Mouse (Mus musculus): ENCODE measurements at regions not wholly inside any gene's neighbourhood (a gene's known extent, or its start where the extent isn't known, plus 50 kb on each side); places are given as distances from the start of the nearest gene placed in this dataset.
"Not testable (repeated sequence)": the region's sequence is repeated elsewhere in the genome, so short reads cannot be mapped to it uniquely, and the experiment has no call there.

DNA sequence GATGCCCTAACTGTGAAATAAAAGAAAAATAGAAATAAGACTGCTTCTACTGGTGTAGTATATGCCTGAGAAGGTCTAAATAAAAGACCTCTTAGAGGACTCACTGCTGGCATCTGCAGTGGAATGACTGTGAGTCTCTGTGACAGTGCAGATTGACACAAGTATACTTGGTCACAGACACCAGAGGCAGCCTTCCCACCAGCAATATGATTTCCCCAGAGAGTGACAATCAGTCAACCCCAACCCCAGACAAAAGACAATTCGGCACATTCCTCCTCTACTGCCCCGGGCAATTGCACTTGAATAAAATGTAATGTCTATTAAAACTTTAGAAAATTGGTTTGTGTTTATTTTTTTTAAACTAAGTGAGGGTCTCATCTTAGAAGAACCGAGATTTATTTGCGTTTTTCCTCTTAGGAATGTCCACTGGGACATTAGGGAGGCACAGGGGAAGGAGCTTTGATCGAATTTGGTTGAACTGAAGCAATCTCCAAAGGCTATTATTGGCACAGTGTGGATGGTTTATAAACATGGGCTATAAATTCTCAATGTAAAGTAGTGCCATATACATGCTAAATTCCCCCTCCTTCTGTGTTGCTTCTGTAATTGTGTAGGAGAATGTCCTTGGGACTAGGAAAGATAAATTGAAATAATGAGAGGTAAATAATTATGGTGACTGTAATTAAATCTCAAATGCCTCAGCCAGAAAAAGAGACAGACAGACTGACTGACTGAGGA is 123.0 kb upstream of the Lnx1 start:
- no peak for DNase-seq

DNA sequence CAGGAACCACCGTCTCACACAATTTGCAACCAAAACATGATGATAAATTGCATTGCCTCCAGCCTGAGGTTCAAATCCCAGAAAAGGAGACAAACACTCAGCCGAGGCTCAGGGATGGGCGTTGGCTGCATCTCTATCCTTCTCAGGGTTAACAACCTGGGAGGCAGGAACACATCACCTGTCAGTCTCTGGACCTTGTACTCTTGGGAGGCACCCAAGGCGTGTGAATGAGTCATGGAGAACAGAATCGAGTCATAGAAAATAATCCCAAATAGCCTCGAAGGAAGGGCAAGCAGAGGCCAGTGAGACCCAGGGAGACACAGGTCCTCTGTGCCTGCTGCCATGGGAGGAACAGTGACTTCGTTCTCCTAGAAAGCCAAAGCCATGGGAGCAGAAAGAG is 121.0 kb upstream of the Lnx1 start:
- no peak for DNase-seq

DNA sequence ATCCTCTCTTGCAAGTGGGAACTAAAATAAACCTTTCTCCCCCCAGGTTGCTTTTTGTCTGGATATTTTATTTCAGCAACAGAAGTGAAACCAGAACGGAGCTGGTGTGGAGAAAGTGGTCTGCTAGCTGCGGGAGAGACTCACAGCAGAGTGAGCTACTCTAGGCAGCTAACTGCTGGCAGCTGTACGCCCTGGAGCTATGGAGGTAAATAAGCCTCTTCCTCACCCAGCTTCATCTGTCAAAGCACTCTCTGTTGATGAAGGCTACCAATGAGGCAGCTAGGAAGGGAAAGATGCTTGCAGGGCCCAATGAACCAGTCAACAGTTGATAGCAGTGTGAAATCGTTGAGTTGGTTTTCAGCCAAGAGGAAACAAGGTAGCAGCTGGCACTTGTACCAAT is 119.3 kb upstream of the Lnx1 start:
- no peak for DNase-seq

DNA sequence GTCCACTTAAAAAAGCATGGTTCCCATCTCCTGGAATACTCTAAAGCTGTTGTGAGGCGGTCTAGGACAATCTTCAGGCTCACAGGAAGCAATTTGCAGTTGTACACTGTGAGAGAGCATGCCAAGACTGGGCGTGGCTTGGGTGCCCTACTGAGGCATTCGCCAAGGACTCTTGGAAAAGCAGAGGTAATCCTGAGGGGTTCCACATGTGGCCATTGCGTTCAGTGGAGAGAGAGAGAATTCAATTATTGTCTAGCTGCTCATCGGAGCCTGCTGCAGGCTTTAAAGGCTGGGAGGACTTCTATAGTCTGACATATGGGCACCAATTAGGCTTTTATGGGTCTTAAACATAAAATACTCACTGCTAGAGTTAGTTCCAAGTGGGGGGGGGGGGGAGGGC is 113.8 kb upstream of the Lnx1 start:
- DNase-seq, result peak; percentile 29 to 56

- no peak for DNase-seq
Measured at GRCm38 (mm10) chr5:74813396-74813795, 110.7 kb upstream of the Lnx1 start.

DNA sequence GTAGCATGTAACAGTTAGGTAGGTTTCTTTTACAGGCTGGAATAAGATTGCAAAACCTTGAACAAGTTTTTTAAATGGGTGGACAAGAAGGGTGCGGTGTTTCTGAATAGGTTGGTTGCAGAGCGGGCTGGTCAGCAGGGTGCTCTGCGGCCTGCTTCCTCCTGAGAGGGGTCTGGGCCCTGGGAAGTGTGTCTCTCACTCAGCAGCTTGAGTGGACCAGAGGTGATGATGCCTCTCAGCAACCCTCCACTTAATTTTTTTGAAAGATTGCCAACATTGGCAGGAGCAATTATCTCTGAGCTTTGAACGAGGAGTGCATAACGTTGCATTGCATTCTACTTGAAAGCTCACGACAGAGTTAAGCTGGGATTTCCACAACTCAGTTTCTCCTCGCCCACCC is 108.3 kb upstream of the Lnx1 start:
- no peak for DNase-seq

- DNase-seq, result no peak
Measured at GRCm38 (mm10) chr5:74807581-74808221, 105.0 kb upstream of the Lnx1 start.

GRCm38 (mm10) chr5:74801946-74802345 is 99.2 kb upstream of the Lnx1 start:
- DNase-seq, result no peak

DNA sequence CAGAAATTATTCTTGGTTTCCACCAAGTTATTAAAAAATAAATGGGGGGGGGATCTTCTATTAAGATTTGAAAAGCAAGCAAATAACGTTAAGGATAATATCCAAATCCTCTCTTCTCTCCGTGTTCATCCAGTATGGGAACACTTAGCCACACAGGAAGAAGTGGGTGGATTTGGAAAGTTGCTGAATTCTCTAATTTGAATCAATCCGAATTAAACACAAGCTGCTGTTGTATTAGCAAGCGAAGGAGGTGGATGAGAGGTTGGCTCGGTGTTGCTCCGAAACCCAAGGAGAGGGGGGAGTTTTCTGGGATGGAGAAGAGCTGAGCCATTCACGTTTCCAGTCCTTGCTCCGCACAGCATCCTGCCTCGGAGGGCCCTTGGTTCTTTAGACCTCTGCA is 97.6 kb upstream of the Lnx1 start:
- no peak for DNase-seq

- DNase-seq, result peak in 1 of 2 experiments; percentile 53
Measured at GRCm38 (mm10) chr5:74796421-74797067, 93.8 kb upstream of the Lnx1 start.

DNA sequence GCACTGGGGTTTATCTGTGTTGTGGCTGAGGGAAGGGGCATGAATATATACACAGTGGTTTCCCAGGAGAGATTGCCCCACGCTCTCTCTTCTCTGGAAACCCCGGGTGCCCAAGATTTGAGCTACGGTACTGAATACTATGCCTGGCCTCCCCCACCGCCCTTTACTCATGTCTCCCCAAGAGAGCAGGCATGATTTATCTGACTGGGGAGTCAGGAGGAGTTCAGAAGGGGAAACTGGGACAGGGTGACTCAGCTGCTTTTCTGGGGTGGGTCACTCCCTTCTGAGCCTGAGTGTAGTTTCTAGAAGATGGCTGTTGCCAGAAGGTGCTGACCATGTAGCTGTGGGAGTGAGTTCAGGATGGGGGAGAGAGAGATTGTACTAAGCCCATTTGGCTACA is 92.0 kb upstream of the Lnx1 start:
- no peak for DNase-seq

GRCm38 (mm10) chr5:74793431-74793830 is 90.7 kb upstream of the Lnx1 start:
- peak in 1 of 2 experiments; percentile 45 for DNase-seq

GRCm38 (mm10) chr5:74792936-74793335 is 90.2 kb upstream of the Lnx1 start:
- DNase-seq, result no peak

- DNase-seq, result peak; percentile 86 to 94
Measured at GRCm38 (mm10) chr5:74792301-74792700, 89.6 kb upstream of the Lnx1 start.

DNA sequence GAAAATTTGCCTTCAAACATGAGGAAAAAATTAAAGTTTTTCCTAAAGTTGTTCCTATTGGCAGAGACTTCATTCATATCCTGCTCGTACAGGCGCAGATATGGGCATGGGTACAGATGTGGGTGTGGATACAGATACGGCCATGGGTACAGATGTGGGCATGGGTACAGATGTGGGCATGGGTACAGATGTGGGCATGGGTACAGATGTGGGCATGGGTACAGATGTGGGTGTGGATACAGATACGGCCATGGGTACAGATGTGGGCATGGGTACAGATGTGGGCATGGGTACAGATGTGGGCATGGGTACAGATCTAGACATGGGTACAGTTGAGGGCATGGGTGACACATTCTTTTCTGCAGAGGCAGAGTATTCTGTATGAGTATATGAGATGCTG is 87.8 kb upstream of the Lnx1 start:
- DNase-seq, result not testable (repeated sequence)

DNA sequence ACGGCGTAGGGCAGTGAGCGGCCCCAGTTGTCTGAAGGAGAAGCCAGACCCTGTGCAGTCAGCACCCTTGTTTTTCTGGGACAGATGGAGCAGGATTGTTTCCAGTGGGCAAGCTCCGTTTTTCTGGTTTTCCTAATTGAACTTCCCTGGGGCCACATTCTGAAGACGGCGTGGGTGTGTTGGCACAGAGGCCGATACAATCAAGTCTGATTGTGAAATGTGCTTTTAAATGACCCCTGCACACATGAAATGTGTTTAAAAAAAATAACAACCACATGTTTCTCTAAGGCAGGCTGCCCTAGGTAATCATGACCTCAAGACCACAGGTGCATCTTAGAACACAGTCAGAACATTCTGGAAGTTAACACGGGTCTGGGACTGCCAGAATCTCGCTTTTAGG is 81.2 kb upstream of the Lnx1 start:
- no peak for DNase-seq

DNA sequence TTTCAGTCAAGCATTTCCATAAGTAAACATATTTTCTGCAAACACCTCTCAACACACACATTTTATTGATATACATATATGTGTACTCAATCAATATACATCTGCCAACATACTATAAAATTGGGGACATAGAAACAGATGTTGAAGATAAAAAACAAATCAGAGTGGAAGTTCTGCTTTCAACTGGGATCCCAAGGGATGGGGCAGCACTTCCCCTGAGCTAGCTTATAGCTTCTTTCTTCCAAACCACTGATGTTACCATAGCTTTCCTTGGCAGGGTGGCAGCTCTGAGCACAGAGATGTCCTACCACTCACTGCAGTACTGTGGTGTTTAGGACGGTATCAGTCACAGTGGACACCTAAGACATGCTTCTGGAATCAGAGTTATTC is 75.4 kb upstream of the Lnx1 start:
- DNase-seq, result no peak

DNA sequence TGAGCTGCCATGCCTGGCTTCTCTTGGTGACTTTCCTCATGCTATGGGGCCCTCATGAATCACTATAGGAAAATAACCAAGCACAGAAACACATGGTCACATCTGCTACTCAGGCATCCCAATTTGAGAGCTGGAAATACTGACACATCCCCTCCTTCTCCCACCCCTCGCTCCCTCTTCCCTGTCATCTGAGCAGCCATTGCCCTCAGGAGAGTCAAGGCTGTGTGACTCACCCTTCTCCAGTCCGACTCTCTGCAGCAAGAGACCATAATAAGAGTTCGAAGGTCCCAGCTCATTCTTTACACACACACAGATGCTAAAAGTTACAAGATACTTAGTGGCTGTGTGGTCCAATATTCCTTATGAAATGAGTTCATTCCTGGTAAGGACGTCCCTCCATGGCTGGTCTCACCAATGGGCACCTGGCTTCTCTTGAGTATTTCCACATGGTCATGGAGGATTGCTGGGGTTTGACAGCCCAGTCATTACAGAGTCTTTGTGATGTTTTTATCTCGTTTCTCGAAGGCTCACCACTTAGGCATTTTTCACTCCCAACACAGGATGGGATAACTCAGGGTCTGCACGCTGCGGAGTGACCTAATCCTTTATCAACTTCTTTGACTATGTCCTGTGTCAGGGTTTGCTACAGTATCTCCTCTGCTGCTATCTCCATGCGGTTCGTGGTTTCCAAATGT is 74.8 kb upstream of the Lnx1 start:
- DNase-seq, result no peak

DNA sequence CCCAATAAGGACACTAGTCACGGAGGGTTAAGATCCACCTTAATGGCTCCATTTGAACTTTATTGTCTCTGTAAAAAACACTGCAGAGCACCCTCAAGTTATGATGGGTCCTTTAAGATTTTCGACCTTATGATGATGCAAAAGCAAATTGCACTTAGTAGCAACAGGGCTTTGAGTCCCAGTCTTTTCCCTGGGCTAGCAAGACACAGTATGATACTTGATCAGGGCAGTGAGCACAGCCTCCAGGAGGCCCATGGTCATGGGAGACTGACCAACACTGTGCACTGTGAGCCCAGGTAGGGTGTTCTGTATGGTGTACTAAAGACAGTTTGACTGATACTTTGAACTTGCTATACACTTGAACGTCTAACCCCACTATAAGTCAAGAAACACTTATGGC is 73.4 kb upstream of the Lnx1 start:
- no peak for DNase-seq

GRCm38 (mm10) chr5:74775596-74775995 is 72.9 kb upstream of the Lnx1 start:
- no peak for DNase-seq

DNA sequence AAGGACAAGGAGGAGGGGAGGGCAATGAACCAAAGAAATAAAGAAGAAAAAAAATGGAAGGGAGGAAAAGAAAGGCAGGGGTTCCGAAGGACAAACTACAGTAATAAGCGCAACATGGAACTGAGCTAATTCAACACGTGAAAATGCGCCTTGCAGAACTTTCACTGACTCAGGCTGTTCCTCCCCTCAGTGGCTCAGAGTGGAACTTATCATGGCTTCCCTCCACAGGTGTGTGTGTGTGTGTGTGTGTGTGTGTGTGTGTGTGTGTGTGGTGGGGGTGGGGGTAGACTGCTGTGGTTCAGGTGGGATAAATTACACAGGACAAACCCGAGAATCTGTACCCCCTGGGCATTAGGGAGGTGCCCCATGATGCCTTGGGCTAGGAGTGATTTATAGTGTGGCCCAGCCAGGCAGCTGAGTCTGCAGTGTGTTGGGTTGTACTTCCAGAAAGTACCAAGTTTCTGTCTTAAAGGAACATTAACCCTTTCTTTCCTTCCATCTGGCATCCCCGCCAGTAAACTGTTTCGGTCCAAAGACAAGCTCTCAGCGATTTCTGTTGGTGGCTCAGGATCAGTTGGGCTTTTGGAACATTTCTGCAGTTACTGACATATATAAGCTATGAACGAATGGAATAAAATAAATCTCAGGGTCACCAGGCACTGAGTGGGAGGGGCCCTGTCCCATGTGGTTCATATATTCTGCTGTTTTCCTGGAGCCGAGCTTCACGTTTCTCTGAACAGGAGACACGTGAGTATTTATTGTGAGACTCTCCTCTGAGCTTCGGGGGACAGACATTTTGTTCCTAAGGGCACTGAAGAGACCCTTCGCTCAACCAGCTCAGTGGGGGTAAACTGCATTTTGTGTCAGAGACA is 71.1 kb upstream of the Lnx1 start:
- no peak for DNase-seq

GRCm38 (mm10) chr5:74771121-74771520 is 68.4 kb upstream of the Lnx1 start:
- DNase-seq, result no peak

DNA sequence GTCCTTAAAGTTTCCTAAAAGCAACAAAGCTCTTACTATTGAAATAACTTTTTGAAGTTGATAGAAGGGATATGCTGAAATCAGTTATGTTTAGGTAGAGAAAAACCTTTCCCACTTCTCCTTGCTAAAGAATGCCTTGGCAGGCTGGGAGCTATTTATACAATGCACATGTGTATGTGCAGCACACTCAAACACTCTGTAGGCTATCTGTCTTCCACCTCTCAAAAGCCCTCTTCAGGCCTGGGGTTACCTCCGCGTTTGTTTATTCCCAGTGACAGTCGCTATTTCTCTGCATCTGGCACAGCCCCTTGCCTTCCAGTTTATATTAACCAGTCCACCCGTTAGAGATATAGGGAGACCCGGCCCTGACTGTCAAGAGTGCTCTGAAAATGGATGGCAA is 66.3 kb upstream of the Lnx1 start:
- no peak for DNase-seq

All from lung, postnatal 4 days (tissue).